Mouse (Mus musculus) small intestine, adult 2 months (tissue): ENCODE measurements at regions not wholly inside any gene's neighbourhood (a gene's known extent, or its start where the extent isn't known, plus 50 kb on each side); places are given as distances from the start of the nearest gene placed in this dataset.

Experiments
- CTCF ChIP-seq: fragments of 200-500 bp; IDR thresholded peaks from 2 replicates; pipeline ENCODE4 v1.5.1; 2012; ENCODE audit warnings: low read depth, mild to moderate bottlenecking, control low read depth, inconsistent platforms, low read length, moderate library complexity, mixed read lengths; ENCODE audit not compliant: insufficient replicate concordance, insufficient read length; ENCODE audit errors: extremely low read depth
- POLR2A ChIP-seq: fragments of 200-500 bp; IDR thresholded peaks from 2 replicates; pipeline ENCODE4 v1.6.1; 2012; ENCODE audit warnings: low read depth, mild to moderate bottlenecking, control low read depth, inconsistent platforms, low read length, moderate library complexity

GRCm38 (mm10) chr7:36350616-36351015 lies 347.3 kb upstream of the Tshz3 start:
- no peak for TF ChIP-seq POLR2A
- no peak for TF ChIP-seq CTCF
